Mouse (Mus musculus): ENCODE results near the gene Col9a1. TPM values are rescaled to one million over a fixed set of nuclear protein-coding genes. Genes with fewer than 3 reads are reported as not detected.

The Col9a1 gene
- polyA plus RNA-seq, 1 experiment from 2014 or later = 0.70 TPM

DNA sequence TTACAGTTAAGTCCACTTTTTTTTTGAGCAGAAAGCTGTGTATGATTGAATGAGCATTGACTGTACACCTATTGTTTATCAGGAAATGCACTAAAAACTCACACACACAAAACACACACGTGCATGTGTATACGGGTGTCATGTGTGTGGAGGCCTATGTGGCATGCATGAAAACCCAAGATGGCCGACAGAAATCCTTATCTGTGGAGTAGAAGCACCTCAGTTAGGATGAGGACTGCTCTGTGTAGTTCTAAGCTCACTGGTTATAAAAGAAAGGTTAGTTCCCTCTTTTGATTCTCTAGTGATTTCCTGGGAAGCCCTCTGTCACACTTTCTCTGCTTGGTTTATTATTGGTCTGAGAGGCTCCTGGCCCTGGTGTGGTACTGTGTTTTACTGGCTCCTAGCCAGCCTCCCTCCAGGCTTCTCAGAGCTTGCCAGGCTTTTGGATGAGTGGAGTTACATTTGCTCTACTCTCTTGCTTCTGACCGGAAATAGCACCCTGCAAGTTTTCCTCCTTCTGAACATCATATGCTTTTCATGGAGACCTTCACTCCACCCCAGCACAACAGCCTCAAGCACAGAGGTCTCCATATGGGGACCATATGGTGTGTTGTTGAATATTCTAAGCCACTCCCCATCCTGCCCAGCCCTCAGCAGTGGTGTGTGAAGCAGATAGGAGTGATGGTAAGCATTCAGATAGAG, 48.6 kb downstream of the Col9a1 start:
- no peak for ATAC-seq
- Histone ChIP-seq H3K9ac (no peak overlapping the region), H3K36me3 (no peaks in the 10 kb centered on the region), H3K4me2 (no peak overlapping the region), H3K27ac (no peak overlapping the region), H3K4me3 (no peak overlapping the region), H3K4me1 (no peaks in the 10 kb centered on the region), H3K9me3 (replicated peaks) (no peaks in the 10 kb centered on the region), H3K27me3 (replicated peaks) (no peaks in the 10 kb centered on the region)
- 67% methylated on average over 4 of the region's 4 CpGs for WGBS (ENCODE audit: insufficient replicate concordance)

- ATAC-seq = no peak
- Histone ChIP-seq H3K4me2 (no peak overlapping the region), H3K4me3 (no peak overlapping the region), H3K9me3 (replicated peaks) (no peaks in the 10 kb centered on the region), H3K27me3 (replicated peaks) (no peaks in the 10 kb centered on the region), H3K36me3 (no peaks in the 10 kb centered on the region), H3K9ac (no peak overlapping the region), H3K4me1 (no peaks in the 10 kb centered on the region), H3K27ac (no peak overlapping the region)
- WGBS (ENCODE audit: insufficient replicate concordance) = 58% methylated on average over 6 of the region's 6 CpGs
These were observed 49.7 kb downstream of the Col9a1 start for GRCm38 (mm10) chr1:24226941-24227711.

GRCm38 (mm10) chr1:24229552-24229951, 52.1 kb downstream of the Col9a1 start:
- no peak for ATAC-seq
- H3K36me3 ChIP-seq = no peaks in the 10 kb centered on the region
- 53% methylated on average over 1 of the region's 1 CpGs for WGBS (ENCODE audit: insufficient replicate concordance)

DNA sequence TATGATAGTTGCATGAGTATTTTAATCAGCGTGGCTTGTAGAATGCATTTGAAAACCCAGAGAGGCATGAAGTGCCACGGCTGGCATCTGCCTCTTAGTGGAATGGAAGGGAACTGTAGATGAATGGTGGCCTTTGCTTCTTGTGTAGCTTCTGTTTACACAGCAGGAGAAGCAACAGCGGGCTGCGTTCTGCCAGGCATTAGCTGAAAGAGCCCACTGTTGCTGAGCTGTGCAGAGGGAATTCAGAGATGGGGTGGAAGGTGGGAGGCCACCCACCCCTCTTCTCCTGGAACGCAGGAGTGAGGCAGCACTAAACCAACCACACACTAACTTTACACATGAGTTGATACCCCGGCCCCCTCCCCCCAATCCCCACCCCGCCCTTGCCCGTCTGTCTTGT, 53.0 kb downstream of the Col9a1 start:
- Histone ChIP-seq H3K27ac (no peak overlapping the region), H3K4me3 (no peak overlapping the region), H3K27me3 (replicated peaks) (no peaks in the 10 kb centered on the region), H3K4me1 (no peaks in the 10 kb centered on the region), H3K36me3 (no peaks in the 10 kb centered on the region), H3K9ac (no peak overlapping the region), H3K4me2 (0 out of 2 replicates have a peak overlapping the region, but pooled peaks have one; percentile 14), H3K9me3 (replicated peaks) (no peaks in the 10 kb centered on the region)
- 46% methylated on average over 8 of the region's 8 CpGs for WGBS (ENCODE audit: insufficient replicate concordance)
- ATAC-seq = no peak

More at GRCm38 (mm10) chr1:24229552-24229951, 52.1 kb downstream of the Col9a1 start:
- no peaks in the 10 kb centered on the region for H3K27me3 ChIP-seq (replicated peaks)
- H3K27ac ChIP-seq = no peak overlapping the region
- H3K4me3 ChIP-seq = no peak overlapping the region
- no peaks in the 10 kb centered on the region for H3K4me1 ChIP-seq
- H3K9ac ChIP-seq = no peak overlapping the region
- H3K4me2 ChIP-seq = no peak overlapping the region
- H3K9me3 ChIP-seq (replicated peaks) = no peaks in the 10 kb centered on the region

DNA sequence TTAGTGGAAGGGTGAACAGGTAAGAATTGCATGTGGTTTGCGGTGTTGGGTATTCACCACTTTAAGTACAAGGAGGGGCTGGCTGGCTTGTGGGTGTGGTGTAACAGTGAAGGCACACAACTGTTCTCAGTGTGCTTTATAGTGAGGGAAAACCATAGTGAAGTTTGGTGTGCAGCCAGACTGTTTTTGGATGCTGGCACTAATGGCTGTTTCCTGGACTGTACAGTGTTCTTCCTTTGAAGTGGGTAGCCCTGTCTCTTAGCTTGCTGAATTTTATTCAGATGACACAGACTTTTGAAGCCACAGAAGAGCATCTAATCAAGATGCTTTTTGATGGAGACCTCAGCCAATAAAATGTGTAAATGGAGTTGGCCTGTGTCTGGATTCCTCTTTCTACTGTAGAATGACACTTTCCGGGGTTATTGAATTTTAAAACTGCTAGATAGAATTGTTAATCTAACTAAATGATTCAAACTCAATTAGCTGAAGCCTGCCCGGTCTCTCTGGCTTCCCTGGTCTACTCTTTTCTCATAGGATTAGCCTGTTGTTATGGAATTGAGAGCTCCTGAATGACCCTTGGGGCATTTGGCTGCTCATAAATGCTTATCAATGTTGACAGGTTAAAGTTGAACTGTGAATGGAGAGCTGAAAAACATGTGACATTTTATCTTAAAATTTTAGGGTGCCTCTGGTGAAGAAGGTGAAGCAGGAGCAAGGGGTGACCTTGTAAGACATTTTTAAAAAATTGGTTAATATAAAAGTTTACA, 54.3 kb downstream of the Col9a1 start:
- Histone ChIP-seq H3K4me1 (no peaks in the 10 kb centered on the region), H3K27me3 (replicated peaks) (no peaks in the 10 kb centered on the region), H3K4me3 (no peak overlapping the region), H3K27ac (no peak overlapping the region), H3K36me3 (no peaks in the 10 kb centered on the region), H3K9ac (no peak overlapping the region), H3K4me2 (no peak overlapping the region), H3K9me3 (replicated peaks) (no peaks in the 10 kb centered on the region)
- 62% methylated on average over 3 of the region's 3 CpGs for WGBS (ENCODE audit: insufficient replicate concordance)
- ATAC-seq = no peak

GRCm38 (mm10) chr1:24236330-24236729, 58.9 kb downstream of the Col9a1 start:
- H3K9ac ChIP-seq = no peak overlapping the region
- 25% methylated on average over 1 of the region's 1 CpGs for WGBS (ENCODE audit: insufficient replicate concordance)
- H3K4me3 ChIP-seq = no peak overlapping the region
- H3K9me3 ChIP-seq (replicated peaks) = no peaks in the 10 kb centered on the region
- H3K27ac ChIP-seq = no peak overlapping the region
- no peaks in the 10 kb centered on the region for H3K27me3 ChIP-seq (replicated peaks)
- ATAC-seq = no peak
- no peaks in the 10 kb centered on the region for H3K36me3 ChIP-seq
- H3K4me1 ChIP-seq = no peaks in the 10 kb centered on the region
- no peak overlapping the region for H3K4me2 ChIP-seq

GRCm38 (mm10) chr1:24240039-24240691, 62.8 kb downstream of the Col9a1 start:
- H3K36me3 ChIP-seq = no peaks in the 10 kb centered on the region
- ATAC-seq = no peak
- WGBS (ENCODE audit: insufficient replicate concordance) = 74% methylated on average over 8 of the region's 8 CpGs
- no peak overlapping the region for H3K4me2 ChIP-seq
- H3K9ac ChIP-seq = no peak overlapping the region
- no peak overlapping the region for H3K4me3 ChIP-seq
- H3K27me3 ChIP-seq (replicated peaks) = no peaks in the 10 kb centered on the region
- H3K9me3 ChIP-seq (replicated peaks) = no peaks in the 10 kb centered on the region
- no peak overlapping the region for H3K27ac ChIP-seq
- no peaks in the 10 kb centered on the region for H3K4me1 ChIP-seq

DNA sequence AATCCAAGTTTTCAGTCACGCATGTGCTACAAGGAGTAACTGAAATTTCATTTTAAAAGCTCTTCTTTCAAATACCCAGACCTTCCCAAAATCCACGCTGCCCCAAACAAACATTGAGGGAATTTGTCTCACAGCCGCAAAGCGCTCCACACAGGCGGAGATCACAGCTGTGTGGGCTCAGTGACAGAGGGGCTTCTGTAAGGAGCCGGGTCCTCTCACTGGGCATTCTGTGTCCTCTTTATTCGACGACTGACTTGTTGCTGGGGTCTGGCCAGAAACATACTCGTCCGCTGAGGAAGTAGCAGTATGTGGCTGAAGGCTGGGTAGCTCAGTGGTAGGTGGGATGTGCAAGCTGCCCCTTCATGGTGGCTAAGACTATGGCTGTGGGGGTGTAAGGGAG, 67.5 kb downstream of the Col9a1 start:
- H3K36me3 ChIP-seq = no peaks in the 10 kb centered on the region
- H3K27ac ChIP-seq = no peak overlapping the region
- no peak overlapping the region for H3K4me3 ChIP-seq
- ATAC-seq = no peak
- H3K9ac ChIP-seq = no peak overlapping the region
- H3K27me3 ChIP-seq (replicated peaks) = no peaks in the 10 kb centered on the region
- no peak overlapping the region for H3K4me2 ChIP-seq
- H3K4me1 ChIP-seq = no peaks in the 10 kb centered on the region
- 73% methylated on average over 10 of the region's 10 CpGs for WGBS (ENCODE audit: insufficient replicate concordance)
- H3K9me3 ChIP-seq (replicated peaks) = no peaks in the 10 kb centered on the region

GRCm38 (mm10) chr1:24245700-24246375, 68.4 kb downstream of the Col9a1 start:
- H3K9me3 ChIP-seq (replicated peaks) = no peaks in the 10 kb centered on the region
- no peaks in the 10 kb centered on the region for H3K36me3 ChIP-seq
- H3K4me1 ChIP-seq = no peaks in the 10 kb centered on the region
- ATAC-seq = no peak
- no peak overlapping the region for H3K4me2 ChIP-seq
- WGBS (ENCODE audit: insufficient replicate concordance) = 60% methylated on average over 13 of the region's 13 CpGs
- no peaks in the 10 kb centered on the region for H3K27me3 ChIP-seq (replicated peaks)
- H3K27ac ChIP-seq = no peak overlapping the region
- H3K9ac ChIP-seq = no peak overlapping the region
- H3K4me3 ChIP-seq = no peak overlapping the region

DNA sequence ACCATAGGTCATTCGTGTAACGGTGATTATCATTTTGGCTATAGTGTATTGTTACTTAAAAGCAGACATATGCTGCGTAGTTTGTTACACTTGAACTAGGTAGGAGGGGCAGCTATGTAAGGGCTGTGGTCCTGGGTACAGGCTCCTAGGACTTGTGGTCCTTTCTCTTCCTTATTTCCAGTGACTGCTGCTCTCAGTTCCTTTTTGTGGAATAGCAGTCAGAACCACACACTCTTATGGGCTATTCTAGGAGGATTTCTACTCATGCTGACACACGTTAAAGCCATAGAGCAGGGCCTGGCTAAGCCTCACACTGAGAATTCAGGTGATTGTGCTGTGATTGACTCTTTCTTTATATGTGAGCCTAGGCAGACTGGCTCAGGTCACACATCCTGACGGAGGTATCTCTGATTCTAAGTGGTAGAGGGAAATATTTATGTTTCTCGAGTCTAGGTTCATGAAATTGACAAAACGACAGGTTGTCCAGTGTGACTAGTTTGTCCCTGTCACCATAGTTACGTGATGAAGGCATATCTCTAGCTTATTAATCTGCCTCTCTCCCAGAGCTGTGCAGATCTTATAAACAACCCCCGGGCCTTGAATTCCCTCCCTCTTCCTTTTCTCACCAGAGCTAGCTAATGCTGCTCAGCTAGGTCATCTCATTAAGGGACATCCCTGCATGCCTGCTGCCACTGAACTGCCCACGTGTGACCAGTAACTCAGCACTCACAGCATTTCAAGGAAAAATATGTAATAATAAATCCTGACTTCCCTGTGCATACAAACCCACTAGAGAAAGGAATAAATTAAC, 71.1 kb downstream of the Col9a1 start:
- no peaks in the 10 kb centered on the region for H3K27me3 ChIP-seq (replicated peaks)
- no peak for ATAC-seq
- H3K4me1 ChIP-seq = no peaks in the 10 kb centered on the region
- no peak overlapping the region for H3K9ac ChIP-seq
- H3K4me3 ChIP-seq = no peak overlapping the region
- 50% methylated on average over 10 of the region's 10 CpGs for WGBS (ENCODE audit: insufficient replicate concordance)
- H3K9me3 ChIP-seq (replicated peaks) = no peaks in the 10 kb centered on the region
- no peak overlapping the region for H3K4me2 ChIP-seq
- no peaks in the 10 kb centered on the region for H3K36me3 ChIP-seq
- no peak overlapping the region for H3K27ac ChIP-seq

Measured in liver, embryonic 12.5 days (tissue).